Mouse (Mus musculus): ENCODE results near the gene Dapk3.
"Not testable (repeated sequence)": the region's sequence is repeated elsewhere in the genome, so short reads cannot be mapped to it uniquely, and the experiment has no call there.

The Dapk3 gene

DNA sequence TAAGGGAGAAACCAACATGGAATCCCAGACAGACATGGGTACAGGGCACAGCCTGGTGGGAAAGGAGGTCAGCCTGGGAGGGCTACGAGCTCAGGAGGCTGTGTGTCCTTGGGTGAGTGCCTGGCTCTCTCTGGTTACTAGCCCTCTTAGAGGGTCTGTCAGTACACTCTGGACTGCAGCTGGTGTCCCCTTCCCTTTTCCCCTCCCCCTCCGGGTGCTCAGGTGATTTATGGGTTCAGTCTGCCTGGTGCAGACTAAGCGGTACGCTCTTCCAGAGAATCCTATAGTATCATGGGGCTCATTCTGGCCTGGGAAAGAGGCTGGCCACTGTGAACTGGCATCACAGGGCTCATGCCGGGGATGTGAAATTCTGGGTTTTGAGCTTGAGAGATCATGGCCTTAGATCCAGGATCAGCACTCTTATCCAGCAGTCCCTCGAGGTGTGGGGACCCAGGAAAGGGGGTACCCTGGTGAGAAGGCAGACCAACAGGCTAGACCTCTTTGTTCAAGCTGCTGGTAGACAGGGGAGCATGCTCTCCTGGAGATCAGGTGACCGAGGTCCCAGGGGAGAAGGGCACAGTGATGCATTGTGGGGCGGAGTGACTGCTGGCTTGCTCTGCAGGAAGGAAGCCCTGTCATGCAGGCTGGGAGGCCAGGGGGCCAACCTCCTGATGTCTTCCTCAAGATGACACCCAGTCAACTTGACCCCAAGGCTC is 21.0 kb upstream of the Dapk3 start:
- Histone ChIP-seq H3K4me3 (replicated peaks; ENCODE audit: low read length) (peak overlapping the region; percentile 35), H3K36me3 (ENCODE audit: insufficient read depth, low read length) (peaks cover 90% of the 10 kb centered on the region), H3K27me3 (ENCODE audit: insufficient read depth, low read length) (no peaks in the 10 kb centered on the region), H3K4me1 (replicated peaks; ENCODE audit: low read depth, low read length) (peaks cover 95% of the 10 kb centered on the region), H3K9me3 (ENCODE audit: low read length) (no peaks in the 10 kb centered on the region)
- TF ChIP-seq POU5F1 (IDR thresholded peaks at IDR 0.05; ENCODE audit: borderline replicate concordance, low read length), result no peak
- no peak for TF ChIP-seq NANOG (IDR thresholded peaks at IDR 0.05; ENCODE audit: borderline replicate concordance, low read length)
- TF ChIP-seq CTCF (conservative IDR thresholded peaks at IDR 0.05; ENCODE audit: low read length), result no peak

DNA sequence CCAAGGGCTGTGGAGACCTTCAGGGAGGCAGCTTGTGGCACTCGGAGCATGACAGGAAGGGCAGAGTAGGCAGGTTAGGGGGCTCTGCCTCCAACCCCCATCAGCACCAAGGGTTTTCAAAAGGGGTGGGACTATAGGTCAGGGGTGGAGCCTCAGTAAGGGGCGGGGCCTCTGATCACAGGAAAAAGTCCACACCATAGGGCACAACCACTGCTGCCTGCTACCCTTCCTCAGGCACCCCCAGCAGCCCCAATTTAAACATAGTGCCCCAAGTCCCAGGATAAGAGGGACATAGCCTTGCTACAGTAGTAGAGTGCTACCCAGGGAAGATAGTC is 20.5 kb upstream of the Dapk3 start:
- H3K9me3 ChIP-seq (ENCODE audit: low read length), result no peaks in the 10 kb centered on the region
- no peak for TF ChIP-seq CTCF (conservative IDR thresholded peaks at IDR 0.05; ENCODE audit: low read length)
- no peak for TF ChIP-seq NANOG (IDR thresholded peaks at IDR 0.05; ENCODE audit: borderline replicate concordance, low read length)
- TF ChIP-seq POU5F1 (IDR thresholded peaks at IDR 0.05; ENCODE audit: borderline replicate concordance, low read length), result no peak
- H3K27me3 ChIP-seq (ENCODE audit: insufficient read depth, low read length), result no peaks in the 10 kb centered on the region

DNA sequence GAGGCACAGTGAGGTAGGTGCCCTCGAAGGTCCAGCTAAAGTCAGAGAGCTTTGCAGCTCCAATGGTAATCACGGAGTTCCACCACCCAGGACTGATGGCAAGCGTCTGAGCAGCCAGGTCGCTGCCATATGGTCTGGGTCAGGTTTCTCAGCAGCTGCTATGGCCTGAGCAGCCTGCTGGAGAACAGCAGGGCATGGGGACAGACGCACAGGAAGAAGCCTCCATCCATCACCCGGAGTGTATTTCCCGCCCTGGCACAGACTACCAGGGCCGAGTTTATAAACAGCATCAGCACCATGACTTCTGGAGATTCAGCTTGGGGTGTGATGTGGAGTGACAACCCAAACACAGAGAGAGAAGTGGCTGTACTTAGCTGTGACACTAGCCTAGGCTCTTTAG is 17.7 kb upstream of the Dapk3 start:
- Histone ChIP-seq H3K36me3 (ENCODE audit: insufficient read depth, low read length) (peaks cover 60% of the 10 kb centered on the region), H3K4me1 (replicated peaks; ENCODE audit: low read depth, low read length) (peaks cover 83% of the 10 kb centered on the region), H3K4me3 (replicated peaks; ENCODE audit: low read length) (no peak overlapping the region), H3K9me3 (ENCODE audit: low read length) (no peaks in the 10 kb centered on the region), H3K27me3 (ENCODE audit: insufficient read depth, low read length) (no peaks in the 10 kb centered on the region)
- TF ChIP-seq NANOG (IDR thresholded peaks at IDR 0.05; ENCODE audit: borderline replicate concordance, low read length) (no peak), POU5F1 (IDR thresholded peaks at IDR 0.05; ENCODE audit: borderline replicate concordance, low read length) (no peak), CTCF (conservative IDR thresholded peaks at IDR 0.05; ENCODE audit: low read length) (no peak)

More for the DNA sequence above, 20.5 kb upstream of the Dapk3 start:
- peak overlapping the region; percentile 35 for H3K4me3 ChIP-seq (replicated peaks; ENCODE audit: low read length)
- peaks cover 96% of the 10 kb centered on the region for H3K4me1 ChIP-seq (replicated peaks; ENCODE audit: low read depth, low read length)
- H3K36me3 ChIP-seq (ENCODE audit: insufficient read depth, low read length), result peaks cover 86% of the 10 kb centered on the region

DNA sequence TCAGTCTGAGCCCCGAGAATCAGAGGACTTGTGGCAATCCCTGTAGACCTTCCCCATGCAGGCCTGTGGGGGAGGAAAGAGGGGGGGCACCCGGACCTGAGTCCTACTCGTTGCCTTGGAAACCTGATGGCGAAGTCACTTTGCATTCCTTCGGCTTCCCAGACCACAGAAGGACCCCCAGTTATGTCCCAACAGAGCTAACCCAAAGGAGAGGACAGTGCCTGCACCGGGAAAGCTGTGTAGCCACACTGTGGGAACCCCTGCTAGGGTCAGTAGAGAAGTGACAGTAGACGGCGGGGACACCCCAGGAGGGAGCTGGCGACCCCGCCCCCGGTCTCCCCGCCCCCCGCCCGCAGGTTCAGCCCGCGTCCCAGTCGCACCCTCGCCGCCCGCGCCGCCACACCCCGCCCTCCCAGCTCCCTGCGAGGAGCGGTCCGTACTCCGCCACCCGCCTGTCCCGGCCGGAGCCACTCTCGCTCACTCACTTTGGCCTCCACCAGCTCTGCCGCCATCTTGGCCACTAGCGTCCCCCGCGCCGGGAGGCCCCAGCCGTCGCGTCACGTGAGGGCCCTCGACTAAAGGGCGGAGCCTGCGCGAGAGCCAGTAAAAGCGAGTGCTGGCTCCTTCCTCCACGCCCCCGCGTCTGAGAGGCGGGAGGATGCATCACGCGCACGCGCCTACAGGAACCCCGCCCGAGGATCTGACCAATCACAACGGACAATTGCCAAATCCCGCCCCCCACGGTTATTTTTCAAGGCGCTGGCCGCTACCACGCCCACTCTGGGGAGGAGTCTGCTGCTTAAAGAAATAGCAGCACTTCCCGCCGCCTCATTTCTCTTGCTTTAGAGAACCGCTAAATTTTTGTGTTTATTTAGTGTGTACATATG is 15.4 kb upstream of the Dapk3 start, which contains the start of gene Pias4:
Gene Pias4, minus strand, starts transcription at position 724 of the 887 bp plus-strand sequence.
- TF ChIP-seq CTCF (conservative IDR thresholded peaks at IDR 0.05; ENCODE audit: low read length) (no peak), NANOG (IDR thresholded peaks at IDR 0.05; ENCODE audit: borderline replicate concordance, low read length) (no peak), POU5F1 (IDR thresholded peaks at IDR 0.05; ENCODE audit: borderline replicate concordance, low read length) (no peak)
- no peaks in the 10 kb centered on the region for H3K9me3 ChIP-seq (ENCODE audit: low read length)

DNA sequence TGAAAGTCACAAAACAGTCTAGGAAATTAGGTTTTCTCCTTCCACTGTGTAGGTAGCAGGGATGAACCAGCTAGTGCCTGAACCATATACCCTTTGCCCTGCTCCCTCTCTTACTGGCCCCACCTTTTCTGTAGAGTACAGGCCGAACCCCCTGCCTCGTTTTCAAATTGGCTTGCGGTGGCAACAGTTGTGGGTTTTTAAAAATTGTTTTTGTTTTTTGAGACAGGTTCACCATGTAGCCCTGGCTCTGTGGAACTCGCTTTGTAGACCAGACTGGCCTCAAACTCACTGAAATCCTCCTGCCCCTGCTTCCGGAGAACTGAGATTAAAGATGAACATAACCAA is 14.7 kb upstream of the Dapk3 start:
- Histone ChIP-seq H3K9me3 (ENCODE audit: low read length) (no peaks in the 10 kb centered on the region), H3K27me3 (ENCODE audit: insufficient read depth, low read length) (no peaks in the 10 kb centered on the region), H3K4me3 (replicated peaks; ENCODE audit: low read length) (peak overlapping the region; percentile 87), H3K36me3 (ENCODE audit: insufficient read depth, low read length) (peaks cover 31% of the 10 kb centered on the region), H3K4me1 (replicated peaks; ENCODE audit: low read depth, low read length) (peaks cover 59% of the 10 kb centered on the region)
- TF ChIP-seq NANOG (IDR thresholded peaks at IDR 0.05; ENCODE audit: borderline replicate concordance, low read length) (no peak), POU5F1 (IDR thresholded peaks at IDR 0.05; ENCODE audit: borderline replicate concordance, low read length) (no peak), CTCF (conservative IDR thresholded peaks at IDR 0.05; ENCODE audit: low read length) (no peak)

More for the DNA sequence above, 15.4 kb upstream of the Dapk3 start, which contains the start of gene Pias4:
- H3K4me1 ChIP-seq (replicated peaks; ENCODE audit: low read depth, low read length), result peaks cover 61% of the 10 kb centered on the region
- peaks cover 37% of the 10 kb centered on the region for H3K36me3 ChIP-seq (ENCODE audit: insufficient read depth, low read length)
- H3K4me3 ChIP-seq (replicated peaks; ENCODE audit: low read length), result peak within 1 kb of the TSS; percentile 87
- H3K27me3 ChIP-seq (ENCODE audit: insufficient read depth, low read length), result no peaks in the 10 kb centered on the region

DNA sequence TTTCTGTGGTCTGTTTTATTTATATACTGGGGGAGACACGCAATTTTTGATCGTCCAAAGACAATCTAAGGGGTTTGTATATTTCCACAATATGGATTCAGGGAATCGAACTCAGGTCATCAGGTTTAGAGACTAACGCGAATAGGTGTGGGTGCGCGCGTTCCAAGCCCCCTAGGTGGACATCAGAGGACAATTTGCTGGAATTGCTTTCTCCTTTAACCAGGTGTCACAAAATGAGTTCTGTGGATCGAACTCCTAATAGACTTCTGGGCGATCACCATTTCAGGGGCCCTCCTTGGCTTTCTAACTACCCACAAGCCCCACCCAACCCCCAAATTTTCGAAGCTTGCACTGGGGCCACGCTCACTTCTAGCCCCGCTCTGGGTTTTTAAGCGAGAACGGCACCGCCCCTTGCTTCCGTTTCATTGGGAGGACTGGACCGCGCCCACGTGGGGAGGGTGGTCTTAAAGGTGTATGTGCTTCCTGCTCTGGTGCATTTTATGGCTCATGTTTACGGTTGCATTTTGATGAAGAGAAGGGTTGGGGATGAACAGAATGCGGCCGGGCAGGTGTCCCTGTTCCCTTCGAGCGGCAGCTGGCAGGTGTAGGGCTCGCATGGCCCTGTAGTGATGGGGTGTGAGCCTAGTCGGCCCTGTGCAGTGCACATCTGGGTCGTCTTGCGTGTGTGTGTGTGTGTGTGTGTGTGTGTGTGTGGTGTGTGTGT is 14.1 kb upstream of the Dapk3 start:
- Histone ChIP-seq H3K4me3 (replicated peaks; ENCODE audit: low read length) (peak overlapping the region; percentile 87), H3K27me3 (ENCODE audit: insufficient read depth, low read length) (no peaks in the 10 kb centered on the region), H3K4me1 (replicated peaks; ENCODE audit: low read depth, low read length) (peaks cover 59% of the 10 kb centered on the region), H3K9me3 (ENCODE audit: low read length) (no peaks in the 10 kb centered on the region), H3K36me3 (ENCODE audit: insufficient read depth, low read length) (peaks cover 24% of the 10 kb centered on the region)
- no peak for TF ChIP-seq CTCF (conservative IDR thresholded peaks at IDR 0.05; ENCODE audit: low read length)
- no peak for TF ChIP-seq NANOG (IDR thresholded peaks at IDR 0.05; ENCODE audit: borderline replicate concordance, low read length)
- TF ChIP-seq POU5F1 (IDR thresholded peaks at IDR 0.05; ENCODE audit: borderline replicate concordance, low read length), result no peak

DNA sequence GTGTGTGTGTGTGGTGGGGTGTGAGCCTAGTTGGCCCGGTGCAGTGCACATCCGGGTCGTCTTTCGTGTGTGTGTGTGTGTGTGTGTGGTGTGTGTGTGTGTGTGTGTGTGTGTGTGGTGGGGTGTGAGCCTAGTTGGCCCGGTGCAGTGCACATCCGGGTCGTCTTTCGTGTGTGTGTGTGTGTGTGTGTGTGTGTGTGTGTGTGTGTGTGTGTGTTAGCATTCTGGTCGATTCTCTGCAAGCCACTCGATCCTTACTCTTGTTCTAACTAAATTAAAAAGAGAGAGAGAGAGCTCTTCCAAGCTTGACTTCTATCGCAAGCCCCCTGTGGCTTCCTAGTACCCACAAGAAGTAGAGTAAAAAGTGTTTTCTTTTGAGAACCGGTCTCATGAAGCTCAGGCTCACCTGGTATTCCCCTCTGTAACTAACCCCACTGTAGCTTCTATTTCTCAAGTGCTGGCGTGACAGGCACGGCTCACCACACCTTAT is 13.3 kb upstream of the Dapk3 start:
- not testable (repeated sequence) for H3K9me3 ChIP-seq (ENCODE audit: low read length); H3K27me3 ChIP-seq (ENCODE audit: insufficient read depth, low read length)
- H3K36me3 ChIP-seq (ENCODE audit: insufficient read depth, low read length), result peaks cover 17% of the 10 kb centered on the region
- H3K4me1 ChIP-seq (replicated peaks; ENCODE audit: low read depth, low read length), result peaks cover 59% of the 10 kb centered on the region
- H3K4me3 ChIP-seq (replicated peaks; ENCODE audit: low read length), result peak overlapping the region; percentile 57

DNA sequence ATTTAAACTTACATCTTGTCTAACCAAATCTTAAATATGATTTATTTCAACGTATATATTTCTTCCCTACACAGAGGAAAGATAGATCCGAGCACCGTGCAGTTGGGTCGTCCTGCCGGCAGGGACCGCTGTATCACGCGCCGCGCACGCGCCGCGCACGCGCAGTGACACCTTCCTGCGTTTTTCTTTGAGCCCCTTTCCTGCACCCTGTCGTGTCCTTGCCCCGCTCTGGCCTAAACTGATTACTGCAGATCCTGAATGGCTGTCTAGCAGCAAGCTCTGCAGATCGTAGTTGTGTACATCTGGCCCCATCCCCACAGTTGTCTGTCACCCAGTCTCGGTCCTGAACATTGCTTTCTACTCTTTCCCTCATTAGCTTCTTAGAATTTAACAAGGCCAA is 9.7 kb upstream of the Dapk3 start:
- H3K36me3 ChIP-seq (ENCODE audit: insufficient read depth, low read length), result peaks cover 15% of the 10 kb centered on the region
- TF ChIP-seq NANOG (IDR thresholded peaks at IDR 0.05; ENCODE audit: borderline replicate concordance, low read length) (no peak), CTCF (conservative IDR thresholded peaks at IDR 0.05; ENCODE audit: low read length) (peak; percentile 44)
- no peaks in the 10 kb centered on the region for H3K9me3 ChIP-seq (ENCODE audit: low read length)
- peaks cover 49% of the 10 kb centered on the region for H3K4me1 ChIP-seq (replicated peaks; ENCODE audit: low read depth, low read length)
- no peaks in the 10 kb centered on the region for H3K27me3 ChIP-seq (ENCODE audit: insufficient read depth, low read length)
- H3K4me3 ChIP-seq (replicated peaks; ENCODE audit: low read length), result peak overlapping the region; percentile 99
